Mouse (Mus musculus): ENCODE measurements around the gene Ttl.

Ttl gene

GRCm38 (mm10) chr2:129087520-129087919 is 21.8 kb downstream of the Ttl start:
- no peak for DNase-seq

- DNase-seq = no peak
These were observed 24.6 kb downstream of the Ttl start for GRCm38 (mm10) chr2:129090370-129090769.

GRCm38 (mm10) chr2:129092810-129093209 is 27.1 kb downstream of the Ttl start:
- no peak for DNase-seq

GRCm38 (mm10) chr2:129093926-129094724 is 28.4 kb downstream of the Ttl start:
- no peak for DNase-seq

- peak; percentile 82 for DNase-seq
These were observed 35.1 kb downstream of the Ttl start, which contains the start of gene Polr1b for GRCm38 (mm10) chr2:129100784-129101310. Gene Polr1b (plus strand): TSS chr2:129100995.

- DNase-seq = no peak
These were observed 47.2 kb downstream of the Ttl start for GRCm38 (mm10) chr2:129112924-129113323.

GRCm38 (mm10) chr2:129115706-129116367 is 50.1 kb downstream of the Ttl start:
- no peak for DNase-seq

GRCm38 (mm10) chr2:129116368-129116739 is 50.6 kb downstream of the Ttl start:
- no peak for DNase-seq

GRCm38 (mm10) chr2:129118061-129118460 is 52.3 kb downstream of the Ttl start:
- no peak for DNase-seq

GRCm38 (mm10) chr2:129121986-129122385 is 56.2 kb downstream of the Ttl start:
- DNase-seq = no peak

- peak; percentile 79 for DNase-seq
These were observed 63.7 kb downstream of the Ttl start, which contains the start of gene Chchd5 for GRCm38 (mm10) chr2:129129412-129129929. Gene Chchd5 (plus strand): TSS chr2:129129700.

- DNase-seq = no peak
These were observed 64.3 kb downstream of the Ttl start for GRCm38 (mm10) chr2:129129987-129130545.

GRCm38 (mm10) chr2:129130776-129131175 is 65.0 kb downstream of the Ttl start:
- DNase-seq = no peak

GRCm38 (mm10) chr2:129132231-129132630 is 66.5 kb downstream of the Ttl start:
- DNase-seq = no peak

- no peak for DNase-seq
These were observed 67.5 kb downstream of the Ttl start for GRCm38 (mm10) chr2:129133006-129133805.

GRCm38 (mm10) chr2:129139906-129140305 is 74.2 kb downstream of the Ttl start:
- no peak for DNase-seq

All from right cerebral cortex, postnatal 4 days (tissue).